Mouse (Mus musculus) MEL (cell line): ENCODE results near the gene Shisa2. TPM values are rescaled to one million over a fixed set of nuclear protein-coding genes. Genes with fewer than 3 reads are reported as not detected.

Experiments used
- DNase-seq: peaks from one replicate; pipeline ENCODE4 v3.0.0; 2011; ENCODE audit warnings: low read depth, low spot score
- H3K27ac ChIP-seq: 2 replicates; pipeline ENCODE4 v1.5.1; 2012; ENCODE audit warnings: low read depth, mild to moderate bottlenecking, control low read depth, low read length, moderate library complexity; ENCODE audit not compliant: control insufficient read depth
- H3K27me3 ChIP-seq, 2 experiments: fragments of 150-350 bp in 1 of 2; sonication (generic) in 1 of 2; 2 replicates each; pipeline ENCODE4 v1.6.1; 2012; ENCODE audit warnings: low read length in 2 of 2, mild to moderate bottlenecking in 2 of 2, improper control_type of control experiment in 1 of 2, moderate library complexity in 1 of 2; ENCODE audit not compliant: insufficient read depth in 2 of 2, control insufficient read depth in 1 of 2
- H3K36me3 ChIP-seq, 2 experiments: 2 replicates each; pipeline ENCODE4 v1.6.1; 2012 to 2014; ENCODE audit warnings: low read length in 2 of 2, improper control_type of control experiment in 1 of 2, inconsistent platforms in 1 of 2, mild to moderate bottlenecking in 1 of 2; ENCODE audit not compliant: insufficient read depth in 2 of 2, control insufficient read depth in 1 of 2
- H3K4me1 ChIP-seq, 2 experiments: fragments of 150-350 bp in 1 of 2; sonication (generic) in 1 of 2; 2 replicates each; pipeline ENCODE4 v1.6.1; 2012; ENCODE audit warnings: low read length in 2 of 2, improper control_type of control experiment in 1 of 2, mild to moderate bottlenecking in 1 of 2; ENCODE audit not compliant: insufficient read depth in 2 of 2, control insufficient read depth in 1 of 2
- H3K4me3 ChIP-seq, 2 experiments: fragments of 150-350 bp in 1 of 2; sonication (generic) in 1 of 2; 2 replicates each; pipeline ENCODE4 v1.5.1; 2012; ENCODE audit warnings: low read depth in 2 of 2, low read length in 2 of 2, mild to moderate bottlenecking in 2 of 2, moderate library complexity in 2 of 2, control low read depth in 1 of 2, improper control_type of control experiment in 1 of 2; ENCODE audit not compliant: control insufficient read depth in 1 of 2, insufficient read depth in 1 of 2
- H3K79me2 ChIP-seq: 2 replicates; pipeline ENCODE4 v1.6.1; 2012; ENCODE audit warnings: mild to moderate bottlenecking, low read length, moderate library complexity; ENCODE audit not compliant: control insufficient read depth, poor library complexity, insufficient read depth
- H3K9ac ChIP-seq: 2 replicates; pipeline ENCODE4 v1.6.1; 2012; ENCODE audit warnings: low read depth, mild to moderate bottlenecking, control low read depth, low read length, moderate library complexity; ENCODE audit not compliant: control insufficient read depth, poor library complexity, severe bottlenecking
- H3K9me3 ChIP-seq: fragments of 150-350 bp; sonication (generic); replicated peaks from 2 replicates; pipeline ENCODE4 v1.6.1; 2012; ENCODE audit warnings: mild to moderate bottlenecking, low read length, improper control_type of control experiment, moderate library complexity; ENCODE audit not compliant: insufficient read depth
- BHLHE40 ChIP-seq: IDR thresholded peaks from 2 replicates; pipeline ENCODE4 v1.6.1; 2012; ENCODE audit warnings: low read depth, mild to moderate bottlenecking, inconsistent platforms, low read length, improper control_type of control experiment, borderline replicate concordance
- CHD1 ChIP-seq: IDR thresholded peaks from 2 replicates; pipeline ENCODE4 v1.6.1; 2012; ENCODE audit warnings: low read depth, mild to moderate bottlenecking, inconsistent platforms, low read length, improper control_type of control experiment
- CTCF ChIP-seq, 3 experiments: IDR thresholded peaks in 2 of 3; conservative IDR thresholded peaks in 1 of 3; 2 replicates each; pipeline ENCODE4 v1.5.1; 2011 to 2012; ENCODE audit warnings: low read length in 3 of 3, low read depth in 2 of 3, mild to moderate bottlenecking in 2 of 3, improper control_type of control experiment in 1 of 3, inconsistent platforms in 1 of 3, mixed read lengths in 1 of 3, moderate library complexity in 1 of 3; ENCODE audit not compliant: control insufficient read depth in 1 of 3, insufficient read depth in 1 of 3, poor library complexity in 1 of 3, severe bottlenecking in 1 of 3
- ELF1 ChIP-seq: IDR thresholded peaks from 2 replicates; pipeline ENCODE4 v1.6.1; 2014; ENCODE audit warnings: low read depth, mild to moderate bottlenecking, inconsistent platforms, low read length, improper control_type of control experiment, moderate library complexity
- EP300 ChIP-seq, 2 experiments: IDR thresholded peaks; 2 replicates each; pipeline ENCODE4 v1.6.1; 2011; ENCODE audit warnings: improper control_type of control experiment in 2 of 2, low read length in 2 of 2, low read depth in 1 of 2, mild to moderate bottlenecking in 1 of 2
- GABPA ChIP-seq: IDR thresholded peaks from 2 replicates; pipeline ENCODE4 v1.6.1; 2012; ENCODE audit warnings: low read depth, mild to moderate bottlenecking, inconsistent platforms, low read length, improper control_type of control experiment, moderate library complexity
- JUND ChIP-seq: IDR thresholded peaks from 2 replicates; pipeline ENCODE4 v1.6.1; 2011; ENCODE audit warnings: low read depth, mild to moderate bottlenecking, improper control_type of control experiment, low read length
- KAT2A ChIP-seq: conservative IDR thresholded peaks from 2 replicates; pipeline ENCODE4 v1.6.1; 2012; ENCODE audit warnings: low read depth, low read length, improper control_type of control experiment, inconsistent platforms
- MAFK ChIP-seq: IDR thresholded peaks from 2 replicates; pipeline ENCODE4 v1.6.1; 2011; ENCODE audit warnings: low read depth, mild to moderate bottlenecking, low read length, improper control_type of control experiment, borderline replicate concordance
- MAX ChIP-seq: IDR thresholded peaks from 2 replicates; pipeline ENCODE4 v1.6.1; 2011; ENCODE audit warnings: low read length, improper control_type of control experiment
- MAZ ChIP-seq: IDR thresholded peaks from 2 replicates; pipeline ENCODE4 v1.6.1; 2012; ENCODE audit warnings: low read depth, mild to moderate bottlenecking, inconsistent platforms, low read length, improper control_type of control experiment
- MEF2A ChIP-seq: IDR thresholded peaks from 2 replicates; pipeline ENCODE4 v1.6.1; 2014; ENCODE audit warnings: low read depth, mild to moderate bottlenecking, inconsistent platforms, low read length, improper control_type of control experiment; ENCODE audit not compliant: poor library complexity, insufficient replicate concordance, severe bottlenecking; ENCODE audit errors: extremely low read depth
- MYB ChIP-seq: IDR thresholded peaks from 2 replicates; pipeline ENCODE4 v1.6.1; 2011; ENCODE audit warnings: mild to moderate bottlenecking, low read depth, low read length, improper control_type of control experiment
- POLR2AphosphoS2 ChIP-seq: IDR thresholded peaks from 2 replicates; pipeline ENCODE4 v1.6.1; 2011; ENCODE audit warnings: low read length, improper control_type of control experiment
- SMC3 ChIP-seq: IDR thresholded peaks from 2 replicates; pipeline ENCODE4 v1.6.1; 2011; ENCODE audit warnings: low read depth, low read length, improper control_type of control experiment
- TAL1 ChIP-seq: IDR thresholded peaks from 2 replicates; pipeline ENCODE4 v1.6.1; 2012; ENCODE audit warnings: mild to moderate bottlenecking, inconsistent platforms, low read length, moderate library complexity, mixed read lengths
- UBTF ChIP-seq: IDR thresholded peaks from 2 replicates; pipeline ENCODE4 v1.6.1; 2012; ENCODE audit warnings: low read depth, mild to moderate bottlenecking, inconsistent platforms, low read length, improper control_type of control experiment, moderate library complexity, borderline replicate concordance; ENCODE audit not compliant: insufficient read depth
- USF2 ChIP-seq, 2 experiments: IDR thresholded peaks; 2 replicates each; pipeline ENCODE4 v1.6.1; 2011 to 2012; ENCODE audit warnings: improper control_type of control experiment in 2 of 2, low read length in 2 of 2, borderline replicate concordance in 1 of 2, inconsistent platforms in 1 of 2, low read depth in 1 of 2, mild to moderate bottlenecking in 1 of 2; ENCODE audit not compliant: insufficient read depth in 1 of 2
- ZC3H11A ChIP-seq: IDR thresholded peaks from 2 replicates; pipeline ENCODE4 v1.6.1; 2012; ENCODE audit warnings: low read depth, mild to moderate bottlenecking, inconsistent platforms, low read length, improper control_type of control experiment
- ZMIZ1 ChIP-seq: IDR thresholded peaks from 2 replicates; pipeline ENCODE4 v1.6.1; 2012; ENCODE audit warnings: low read depth, mild to moderate bottlenecking, inconsistent platforms, low read length, improper control_type of control experiment, moderate library complexity
- ZNF384 ChIP-seq: IDR thresholded peaks from 2 replicates; pipeline ENCODE4 v1.6.1; 2012; ENCODE audit warnings: low read depth, mild to moderate bottlenecking, inconsistent platforms, low read length, improper control_type of control experiment
- polyA plus RNA-seq, 2 experiments: library from polyadenylated mRNA; stranded (reverse) in 1 of 2; unstranded in 1 of 2; fragments of >175 nt in 1 of 2; fragments of >200 nt in 1 of 2; gene quantifications; 2 replicates each; pipeline versions ENCODE4 v1.2.1 to v1.2.4; 2012; ENCODE audit warnings: low replicate concordance in 2 of 2, low read depth in 1 of 2; ENCODE audit not compliant: insufficient read length in 2 of 2, insufficient read depth in 1 of 2, missing spikeins in 1 of 2
- total RNA-seq: library from RNA; depleted of rRNA; stranded (reverse); fragments of 300-350 nt; gene quantifications from 2 replicates; pipeline ENCODE4 v1.2.3, GENCODE M21; 2012

Shisa2 gene
- total and polyA plus RNA-seq, 3 experiments, result not detected

GRCm38 (mm10) chr14:59643582-59643981, 18.5 kb downstream of the Shisa2 start:
- Histone ChIP-seq H3K9me3 (no peaks in the 10 kb centered on the region), H3K79me2 (no peaks in the 10 kb centered on the region), H3K36me3 (no peaks in the 10 kb centered on the region), H3K27ac (no peak overlapping the region), H3K4me1 (peaks cover 0 to 10% of the 10 kb centered on the region in 2 experiments; a peak in 2 of 4 replicates), H3K27me3 (no peaks in the 10 kb centered on the region; a peak in 1 of 4 replicates), H3K4me3 (no peak overlapping the region), H3K9ac (no peak overlapping the region)
- peak in 1 of 2 experiments; percentile 30; a peak in 2 of 4 replicates for TF ChIP-seq EP300 (IDR thresholded peaks at IDR 0.05; ENCODE audit: low read depth in 1 of 2, low read length in 2 of 2)
- TF ChIP-seq TAL1, result no peak
- 0 out of 2 replicates have a peak, but pooled peaks have one; percentile 31 for TF ChIP-seq MAX
- peak; percentile 37; the same call in 1 of the 2 replicates for TF ChIP-seq MYB
- DNase-seq, result peak; percentile 26

- Histone ChIP-seq H3K9ac (no peak overlapping the region), H3K27ac (no peak overlapping the region), H3K79me2 (no peaks in the 10 kb centered on the region), H3K27me3 (no peaks in the 10 kb centered on the region; a peak in 1 of 4 replicates), H3K4me3 (no peak overlapping the region), H3K9me3 (no peaks in the 10 kb centered on the region), H3K36me3 (no peaks in the 10 kb centered on the region), H3K4me1 (peaks cover 0 to 10% of the 10 kb centered on the region in 2 experiments; a peak in 2 of 4 replicates)
- DNase-seq, result no peak
- no peak for TF ChIP-seq JUND
- no peak for TF ChIP-seq MEF2A
- no peak for TF ChIP-seq USF2 (IDR thresholded peaks at IDR 0.05; ENCODE audit: borderline replicate concordance in 1 of 2, insufficient read depth in 1 of 2, low read depth in 1 of 2, low read length in 2 of 2)
- no peak for TF ChIP-seq GABPA
- TF ChIP-seq ZC3H11A, result no peak
- no peak for TF ChIP-seq KAT2A
- no peak for TF ChIP-seq CTCF (IDR thresholded peaks at IDR 0.05 in 2 of 3, conservative IDR thresholded peaks at IDR 0.05 in 1 of 3; ENCODE audit: control insufficient read depth in 1 of 3, insufficient read depth in 1 of 3, low read depth in 2 of 3, low read length in 3 of 3, poor library complexity in 1 of 3, severe bottlenecking in 1 of 3)
- no peak for TF ChIP-seq MAFK
- no peak for TF ChIP-seq UBTF
- TF ChIP-seq POLR2AphosphoS2, result no peak
- no peak for TF ChIP-seq CHD1
- TF ChIP-seq MAZ, result no peak
- no peak for TF ChIP-seq ELF1
- no peak for TF ChIP-seq BHLHE40
- no peak for TF ChIP-seq SMC3
- TF ChIP-seq ZMIZ1, result no peak
- TF ChIP-seq ZNF384, result no peak
These were observed 19.1 kb downstream of the Shisa2 start for GRCm38 (mm10) chr14:59644166-59644565.
